Mouse (Mus musculus) gastrocnemius, postnatal 10 days (tissue): ENCODE measurements at regions not wholly inside any gene's neighbourhood (a gene's known extent, or its start where the extent isn't known, plus 50 kb on each side); places are given as distances from the start of the nearest gene placed in this dataset.

Source experiments
- DNase-seq: peaks from one replicate; pipeline ENCODE4 v3.0.0; 2021; ENCODE audit warnings: mixed read lengths

GRCm38 (mm10) chr2:117023436-117023835 is 97.7 kb upstream of the Spred1 start:
- DNase-seq, result no peak

DNA sequence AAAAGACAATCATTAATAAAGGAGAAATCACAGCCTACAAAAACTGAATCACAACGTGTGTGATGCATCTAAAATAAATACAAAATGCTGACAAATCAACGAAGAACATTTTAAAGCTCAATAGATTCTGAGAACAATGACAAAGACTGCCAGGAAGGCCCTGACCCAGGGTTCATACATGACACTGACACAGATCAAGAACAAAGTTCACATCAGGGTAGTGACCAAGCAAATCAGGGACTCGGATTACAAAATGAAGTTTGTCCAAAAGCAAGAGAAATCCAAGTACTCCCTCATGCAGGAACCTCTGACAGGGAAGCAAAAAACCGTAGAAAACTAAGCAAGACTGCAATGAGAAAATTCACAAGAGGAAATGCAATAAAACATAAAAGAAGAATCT is 94.1 kb upstream of the Spred1 start:
- DNase-seq, result no peak

DNA sequence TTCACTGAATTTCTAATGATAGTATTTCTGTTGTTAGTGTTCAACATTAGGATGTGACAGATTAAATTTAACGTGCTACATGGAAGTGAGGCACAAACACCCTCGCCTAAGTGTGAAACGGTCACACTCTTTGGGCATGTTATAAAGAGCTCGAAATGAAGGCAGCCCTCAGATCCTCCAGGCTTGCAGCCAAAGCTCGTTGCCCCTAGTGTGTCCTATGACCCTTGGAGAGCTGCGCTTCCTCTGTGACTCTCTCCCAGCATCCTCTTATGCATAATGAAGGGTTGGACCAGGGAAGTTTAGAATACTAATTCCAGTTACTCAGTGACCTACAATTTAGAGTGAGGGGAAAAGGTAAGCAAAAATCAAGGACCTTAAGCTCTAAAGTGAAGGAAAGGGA is 92.4 kb upstream of the Spred1 start:
- no peak for DNase-seq

GRCm38 (mm10) chr2:117036197-117036872 is 84.8 kb upstream of the Spred1 start:
- DNase-seq, result no peak

DNA sequence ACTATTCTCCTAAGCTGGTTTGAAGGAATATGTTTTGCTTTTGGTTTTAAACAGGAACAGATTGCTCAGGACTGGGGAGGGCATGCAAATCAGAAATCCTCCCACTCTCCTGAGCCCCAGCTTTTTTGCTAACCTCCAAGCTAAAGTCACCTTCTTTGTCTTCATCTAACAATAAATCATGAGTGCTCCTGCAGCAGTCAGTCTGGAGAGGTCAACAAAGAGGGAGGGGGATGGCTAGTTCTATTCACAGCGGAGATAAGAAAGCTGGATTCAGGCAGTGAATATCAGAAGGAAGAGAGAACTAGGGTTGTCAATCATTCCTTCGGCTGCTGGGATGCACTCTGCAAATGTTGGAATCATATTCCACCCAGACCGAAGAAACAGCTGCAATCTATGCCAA is 81.0 kb upstream of the Spred1 start:
- DNase-seq, result no peak

DNA sequence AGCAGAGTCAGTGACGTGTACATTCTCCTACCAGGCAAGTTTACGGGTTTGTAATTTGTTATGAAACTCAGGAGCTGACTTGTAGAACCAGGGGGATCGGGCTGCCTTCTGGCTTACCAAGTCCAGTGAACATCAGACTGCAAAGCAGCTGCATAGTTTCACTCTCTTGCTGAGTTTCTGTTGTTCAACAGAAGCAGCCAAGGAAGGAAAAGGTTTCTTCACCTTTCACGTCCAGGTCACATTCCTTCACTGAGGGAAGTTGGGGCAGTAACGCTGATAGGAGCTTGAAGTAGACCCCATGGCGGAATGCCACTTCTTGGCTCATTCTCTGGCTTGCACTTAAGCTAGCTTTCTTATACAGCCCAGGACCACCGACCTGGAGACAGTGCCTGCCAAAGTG is 77.3 kb upstream of the Spred1 start:
- no peak for DNase-seq

DNA sequence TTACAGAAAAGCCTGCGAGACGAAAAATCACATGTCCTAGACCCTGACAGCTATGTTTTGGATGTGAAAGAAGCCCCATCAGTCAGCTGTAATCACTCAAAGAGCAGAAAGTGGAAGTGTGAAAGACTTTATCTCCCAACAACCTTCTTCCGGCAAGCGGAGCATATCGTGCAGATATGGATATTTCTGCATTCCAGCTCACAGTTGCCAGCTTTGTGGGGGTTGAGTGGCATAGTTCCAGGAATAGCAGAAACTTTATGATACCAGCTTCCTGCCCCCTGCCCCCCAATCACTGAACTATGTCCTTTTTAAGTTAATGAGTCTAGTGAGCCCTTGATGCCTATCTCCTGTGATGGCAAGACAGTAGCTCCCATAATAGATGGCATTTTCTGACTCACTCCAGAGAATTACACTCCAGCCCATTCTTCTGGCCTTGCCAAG is 72.9 kb upstream of the Spred1 start:
- no peak for DNase-seq

- no peak for DNase-seq
Measured at GRCm38 (mm10) chr2:117050061-117050460, 71.1 kb upstream of the Spred1 start.

DNA sequence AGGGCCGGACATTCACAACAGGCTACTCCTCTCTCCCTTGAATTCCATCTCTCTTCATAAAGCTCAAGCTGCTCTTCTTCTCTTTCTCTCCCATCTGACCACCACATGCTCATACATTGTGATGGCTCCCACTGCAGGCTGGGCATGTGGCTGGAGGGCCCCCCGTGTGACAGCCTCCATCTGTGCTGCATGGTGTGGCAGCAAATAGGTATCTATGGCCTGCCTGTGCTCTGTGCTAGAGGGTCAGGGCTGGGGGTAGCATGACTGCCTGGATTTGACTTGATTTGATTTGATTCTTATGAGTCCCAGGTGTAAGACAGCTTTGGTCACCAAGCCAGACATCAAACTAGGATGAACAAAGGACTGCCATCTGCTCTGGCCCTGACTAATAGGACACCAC is 57.0 kb upstream of the Spred1 start:
- DNase-seq, result no peak

DNA sequence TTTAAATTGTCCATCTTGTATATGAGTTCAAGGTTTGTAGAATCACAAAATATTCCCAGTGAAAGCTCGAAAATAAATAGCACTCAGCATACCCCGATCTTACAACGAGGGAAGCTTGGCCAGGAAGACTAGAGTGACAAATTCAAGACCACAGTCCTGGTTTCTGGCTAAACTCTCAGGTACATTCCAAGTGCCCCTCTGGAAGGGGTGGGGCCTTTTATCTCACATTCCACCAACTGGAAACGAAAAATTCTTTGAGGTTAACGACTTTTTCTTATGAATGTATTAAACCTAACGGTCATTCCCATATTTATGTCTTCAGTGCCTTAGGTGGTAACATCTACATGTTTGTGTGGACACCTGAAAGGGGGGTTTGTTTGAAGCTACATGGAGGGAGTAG is 50.8 kb upstream of the Spred1 start:
- DNase-seq, result no peak

- DNase-seq, result no peak
Measured at GRCm38 (mm10) chr2:117071098-117071497, 50.1 kb upstream of the Spred1 start.
